Mouse (Mus musculus) kidney, adult 2 months (tissue): Measurements from ENCODE around the gene Tln2.

Source experiments
- CTCF ChIP-seq: fragments of 200-500 bp; conservative IDR thresholded peaks from 2 replicates; pipeline ENCODE4 v1.5.1; 2011; ENCODE audit warnings: low read depth, mild to moderate bottlenecking, control low read depth, low read length, moderate library complexity, mixed read lengths; ENCODE audit not compliant: insufficient read depth, insufficient read length
- POLR2A ChIP-seq: fragments of 200-500 bp; IDR thresholded peaks from one replicate; pipeline ENCODE4 v1.6.1; 2011; ENCODE audit warnings: low read depth, low read length, control low read depth

DNA sequence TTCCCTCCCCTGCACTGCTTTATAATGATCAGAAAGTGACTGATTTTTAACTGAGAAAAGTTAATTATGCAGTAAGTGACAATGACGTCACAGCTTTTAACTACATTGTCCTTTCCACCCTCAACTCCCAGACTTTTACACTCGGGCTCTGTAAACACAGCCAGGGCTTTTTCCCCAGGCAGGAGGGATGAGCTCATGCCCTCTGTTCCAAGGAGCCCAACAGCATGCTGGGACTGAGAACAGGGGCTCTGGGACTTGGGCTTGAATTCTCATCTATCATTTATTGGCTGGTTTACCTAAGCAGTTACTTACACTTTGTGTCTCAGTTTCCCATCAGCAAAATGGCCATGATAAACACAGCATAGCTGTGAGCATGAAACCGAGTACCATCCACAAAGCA lies 259.2 kb downstream of the Tln2 start:
- TF ChIP-seq POLR2A (no peak), CTCF (no peak)
